Mouse (Mus musculus) ES-Bruce4 (cell line): Measurements from ENCODE around the gene Twnk.

Experiments
- CTCF ChIP-seq: IDR thresholded peaks from one replicate; pipeline ENCODE4 v1.8.1; 2011; ENCODE audit warnings: low read depth, low read length
- POLR2A ChIP-seq: IDR thresholded peaks from one replicate; pipeline ENCODE4 v1.8.1; 2011; ENCODE audit warnings: low read length; ENCODE audit not compliant: insufficient read depth

GRCm38 (mm10) chr19:45005957-45006712 is 672 bp downstream of the Twnk start, which contains the start of gene Mrpl43:
- TF ChIP-seq POLR2A, result peak; percentile 12
- no peak for TF ChIP-seq CTCF
